Mouse (Mus musculus) intestine, embryonic 14.5 days (tissue): ENCODE results near the gene Cd99l2. TPM values are rescaled to one million over a fixed set of nuclear protein-coding genes. Genes with fewer than 3 reads are reported as not detected.

Experiments used
- ATAC-seq: fragments of 200-750 bp; cut with Nextera tagmentation; replicated peaks from 2 replicates; pipeline ENCODE4 v1.8.0; 2017; ENCODE audit warnings: low read depth, moderate number of reproducible peaks, moderate TSS enrichment, moderate library complexity; ENCODE audit not compliant: low FRiP score, low TSS enrichment
- DNase-seq: peaks from one replicate; pipeline ENCODE4 v3.0.0-alpha.2; 2018; ENCODE audit warnings: low spot score
- H3K27ac ChIP-seq: fragments of 300-500 bp; sonication (generic); 2 replicates; pipeline ENCODE4 v1.5.1; 2014; ENCODE audit warnings: low read depth, mild to moderate bottlenecking, control low read depth
- H3K27me3 ChIP-seq: fragments of 300-500 bp; sonication (generic); replicated peaks from 2 replicates; pipeline ENCODE4 v1.6.1; 2014; ENCODE audit warnings: low read length, control low read depth; ENCODE audit not compliant: control insufficient read depth, insufficient read depth
- H3K36me3 ChIP-seq: fragments of 300-500 bp; sonication (generic); 2 replicates; pipeline ENCODE4 v1.6.1; 2014; ENCODE audit warnings: low read length, control low read depth; ENCODE audit not compliant: control insufficient read depth, insufficient read depth
- H3K4me1 ChIP-seq: fragments of 300-500 bp; sonication (generic); replicated peaks from 2 replicates; pipeline ENCODE4 v1.6.1; 2014; ENCODE audit warnings: low read length, control low read depth, mixed read lengths; ENCODE audit not compliant: control insufficient read depth, insufficient read depth
- H3K4me2 ChIP-seq: fragments of 300-500 bp; sonication (generic); 2 replicates; pipeline ENCODE4 v1.6.1; 2014; ENCODE audit warnings: low read length
- H3K4me3 ChIP-seq: fragments of 300-500 bp; sonication (generic); 2 replicates; pipeline ENCODE4 v1.5.1; 2014; ENCODE audit warnings: low read depth, low read length, control low read depth, mixed read lengths
- H3K9ac ChIP-seq: fragments of 300-500 bp; sonication (generic); 2 replicates; pipeline ENCODE4 v1.6.1; 2014; ENCODE audit warnings: mild to moderate bottlenecking, low read length
- H3K9me3 ChIP-seq: fragments of 300-500 bp; sonication (generic); 2 replicates; pipeline ENCODE4 v1.6.1; 2016; ENCODE audit warnings: low read length, control low read depth; ENCODE audit not compliant: control insufficient read depth
- WGBS: fragments of 180-500 bp; shearing (Covaris S2); extraction: QIAGEN DNeasy Blood & Tissue Kit; methylation state at CpG from one replicate; pipeline ENCODE4 v1.1.7; 2014; 5-methylcytosine and 5-hydroxymethylcytosine counted together
- polyA plus RNA-seq: library from polyadenylated mRNA; unstranded; fragments of >200 nt; fragmentation: Nextera tagmentation; extraction: Ambion mirVana; gene quantifications from 2 replicates; pipeline ENCODE4 v1.2.1, GENCODE M21; 2014

The Cd99l2 gene
- polyA plus RNA-seq, 1 experiment from 2014 or later: 19.7 TPM

DNA sequence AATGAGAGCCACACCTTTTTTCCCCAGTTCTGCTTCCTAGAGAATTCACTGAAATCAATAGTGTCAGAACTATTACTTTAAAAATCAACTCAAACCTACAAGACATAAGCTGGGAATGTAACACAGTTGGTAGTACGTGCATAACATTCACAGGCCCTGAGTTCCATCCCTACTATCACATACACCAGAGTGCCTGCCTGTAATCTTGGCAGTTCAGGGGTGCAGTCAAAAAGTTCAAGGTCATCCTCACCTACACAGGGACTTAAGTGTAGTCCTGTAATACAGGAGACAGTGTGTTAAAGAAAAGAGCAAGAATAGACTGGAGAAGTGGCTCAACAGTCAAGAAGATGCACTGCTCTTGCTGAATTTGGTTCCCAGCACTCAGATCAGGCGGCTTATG, 10.4 kb downstream of the Cd99l2 start:
- no peak for DNase-seq
- Histone ChIP-seq H3K4me3 (no peak overlapping the region), H3K36me3 (no peaks in the 10 kb centered on the region), H3K4me2 (no peak overlapping the region), H3K4me1 (no peaks in the 10 kb centered on the region), H3K9me3 (no peaks in the 10 kb centered on the region), H3K9ac (no peak overlapping the region), H3K27me3 (no peaks in the 10 kb centered on the region), H3K27ac (no peak overlapping the region)
- ATAC-seq: no peak
- 83% methylated on average over 2 of the region's 2 CpGs for WGBS

- WGBS: 74% methylated on average over 3 of the region's 3 CpGs
- Histone ChIP-seq H3K27me3 (no peaks in the 10 kb centered on the region), H3K4me3 (no peak overlapping the region), H3K36me3 (no peaks in the 10 kb centered on the region), H3K4me1 (no peaks in the 10 kb centered on the region), H3K4me2 (no peak overlapping the region), H3K9me3 (no peaks in the 10 kb centered on the region), H3K27ac (no peak overlapping the region), H3K9ac (no peak overlapping the region)
- DNase-seq (no peak), ATAC-seq (no peak)
Measured at GRCm38 (mm10) chrX:71475992-71476391, 16.7 kb downstream of the Cd99l2 start.

GRCm38 (mm10) chrX:71475497-71475896, 17.2 kb downstream of the Cd99l2 start:
- WGBS: 71% methylated on average over 3 of the region's 3 CpGs
- Histone ChIP-seq H3K27me3 (no peaks in the 10 kb centered on the region), H3K36me3 (no peaks in the 10 kb centered on the region), H3K9ac (no peak overlapping the region), H3K27ac (no peak overlapping the region), H3K4me3 (no peak overlapping the region), H3K4me2 (no peak overlapping the region), H3K9me3 (no peaks in the 10 kb centered on the region), H3K4me1 (no peaks in the 10 kb centered on the region)
- ATAC-seq (no peak), DNase-seq (no peak)

DNA sequence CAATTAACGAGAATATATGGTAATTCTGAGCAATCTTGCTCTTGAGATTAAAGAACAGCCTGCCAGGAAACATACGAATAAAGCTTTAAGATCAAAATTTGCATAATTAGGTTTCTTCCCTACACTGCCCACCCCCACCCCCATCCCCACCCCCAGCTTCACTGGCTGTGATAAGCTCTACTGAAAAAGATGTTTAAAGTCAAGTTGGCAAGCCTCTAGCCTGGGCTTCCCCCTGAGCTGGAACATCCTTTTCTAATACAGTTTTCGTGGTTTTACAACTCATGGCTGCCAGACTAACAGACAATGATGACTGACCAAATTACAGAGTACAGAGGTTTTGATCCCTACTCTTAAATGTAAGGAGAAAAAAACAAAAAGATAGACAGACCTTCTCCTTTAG, 17.6 kb downstream of the Cd99l2 start:
- WGBS: 76% methylated on average over 3 of the region's 3 CpGs
- no peak overlapping the region for H3K27ac ChIP-seq
- ATAC-seq (no peak), DNase-seq (no peak)
- H3K36me3 ChIP-seq: no peaks in the 10 kb centered on the region
- no peaks in the 10 kb centered on the region for H3K9me3 ChIP-seq
- H3K4me1 ChIP-seq: no peaks in the 10 kb centered on the region
- H3K27me3 ChIP-seq: no peaks in the 10 kb centered on the region
- H3K9ac ChIP-seq: no peak overlapping the region
- H3K4me3 ChIP-seq: no peak overlapping the region
- no peak overlapping the region for H3K4me2 ChIP-seq

DNA sequence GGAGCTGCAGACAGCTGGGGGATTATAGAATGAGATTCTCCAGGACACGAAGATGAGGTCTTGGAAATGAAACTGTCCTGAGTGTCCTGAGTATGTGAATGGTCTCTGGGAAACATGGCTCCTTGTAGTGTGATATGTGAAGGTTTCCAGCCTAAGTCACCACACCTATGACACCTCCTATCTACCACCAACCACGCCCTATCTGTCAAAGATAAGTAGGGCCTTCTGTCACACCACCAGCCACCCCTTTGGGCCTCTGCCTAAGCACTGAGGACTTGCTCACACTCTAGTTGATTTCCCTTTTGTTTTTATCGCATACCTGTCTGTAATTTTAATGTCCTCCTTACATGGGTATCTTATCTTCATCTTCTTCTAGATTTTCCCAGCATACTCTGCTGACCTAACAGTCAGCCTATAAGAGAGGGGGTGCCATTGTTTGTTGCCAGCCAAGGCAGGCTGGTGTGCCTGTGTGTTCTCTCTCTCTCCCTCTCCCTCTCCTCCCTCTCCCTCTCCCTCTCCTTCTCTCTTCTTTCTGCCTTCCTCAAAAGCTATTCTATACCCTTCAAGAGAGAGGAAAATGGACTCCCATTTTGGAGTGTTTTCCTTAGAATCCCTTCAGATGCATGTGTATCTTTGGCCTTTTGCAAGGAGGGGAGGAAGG, 18.2 kb downstream of the Cd99l2 start:
- DNase-seq: no peak
- Histone ChIP-seq H3K9me3 (no peaks in the 10 kb centered on the region), H3K4me2 (no peak overlapping the region), H3K27ac (no peak overlapping the region), H3K9ac (no peak overlapping the region), H3K27me3 (no peaks in the 10 kb centered on the region), H3K4me1 (no peaks in the 10 kb centered on the region), H3K4me3 (no peak overlapping the region), H3K36me3 (no peaks in the 10 kb centered on the region)
- no peak for ATAC-seq
- 76% methylated on average over 3 of the region's 3 CpGs for WGBS

GRCm38 (mm10) chrX:71468639-71469295, 23.9 kb downstream of the Cd99l2 start:
- H3K9me3 ChIP-seq: no peaks in the 10 kb centered on the region
- no peak overlapping the region for H3K4me3 ChIP-seq
- no peak overlapping the region for H3K9ac ChIP-seq
- H3K27ac ChIP-seq: no peak overlapping the region
- H3K27me3 ChIP-seq: no peaks in the 10 kb centered on the region
- H3K4me2 ChIP-seq: no peak overlapping the region
- DNase-seq: no peak
- H3K36me3 ChIP-seq: no peaks in the 10 kb centered on the region
- no peaks in the 10 kb centered on the region for H3K4me1 ChIP-seq
- no peak for ATAC-seq
- WGBS: 87% methylated on average over 5 of the region's 5 CpGs

DNA sequence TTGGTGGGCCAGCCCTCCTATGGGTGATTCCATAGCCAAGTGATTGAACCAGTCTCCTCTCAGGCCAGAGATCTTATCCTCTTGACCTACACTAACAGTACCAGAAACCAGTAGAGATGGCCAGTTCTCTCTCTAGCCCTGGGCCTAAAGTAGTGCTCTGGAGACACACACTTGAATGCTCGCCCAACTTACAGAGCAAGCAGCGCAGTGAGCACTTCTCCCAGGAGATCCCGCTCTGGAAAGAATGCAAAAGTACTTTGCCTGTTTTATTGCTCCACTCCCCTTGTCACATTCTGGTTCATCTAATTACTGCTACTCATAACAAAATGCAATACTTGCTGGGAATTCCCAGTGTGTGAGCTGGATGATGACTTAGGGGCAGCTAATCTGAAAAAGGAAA, 25.2 kb downstream of the Cd99l2 start:
- no peaks in the 10 kb centered on the region for H3K27me3 ChIP-seq
- no peaks in the 10 kb centered on the region for H3K9me3 ChIP-seq
- H3K27ac ChIP-seq: no peak overlapping the region
- H3K36me3 ChIP-seq: no peaks in the 10 kb centered on the region
- no peak for ATAC-seq
- no peaks in the 10 kb centered on the region for H3K4me1 ChIP-seq
- 87% methylated on average over 3 of the region's 3 CpGs for WGBS
- DNase-seq: no peak
- no peak overlapping the region for H3K4me3 ChIP-seq
- no peak overlapping the region for H3K9ac ChIP-seq
- no peak overlapping the region for H3K4me2 ChIP-seq

- Histone ChIP-seq H3K9me3 (no peaks in the 10 kb centered on the region), H3K4me3 (no peak overlapping the region), H3K27ac (no peak overlapping the region), H3K9ac (no peak overlapping the region), H3K4me1 (no peaks in the 10 kb centered on the region), H3K36me3 (no peaks in the 10 kb centered on the region), H3K27me3 (no peaks in the 10 kb centered on the region), H3K4me2 (no peak overlapping the region)
- ATAC-seq (no peak), DNase-seq (no peak)
- 84% methylated on average over 1 of the region's 1 CpGs for WGBS
Measured at GRCm38 (mm10) chrX:71465417-71465816, 27.2 kb downstream of the Cd99l2 start.
